ENCODE assay signal across 22 mouse cellular contexts in the genomic region with DNA sequence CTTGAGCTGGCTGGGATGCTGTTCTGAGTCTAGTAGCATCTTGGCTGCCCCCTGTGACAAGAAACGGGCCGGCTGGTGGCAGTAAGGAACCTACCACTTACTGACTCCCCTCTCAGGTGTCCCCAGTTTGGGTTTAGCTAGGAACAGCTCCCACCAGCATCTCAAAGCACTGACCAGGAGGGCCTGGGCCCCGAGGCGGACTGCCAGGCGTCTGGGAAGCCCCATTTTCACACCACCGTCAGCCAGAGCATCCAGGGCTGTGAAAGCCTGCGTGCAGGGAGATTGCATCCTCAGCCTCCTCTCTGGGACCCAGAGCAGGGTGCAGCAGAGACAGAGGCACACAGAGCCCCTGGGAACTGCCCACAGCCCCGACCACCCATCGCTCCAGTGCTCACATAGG. TPM values are rescaled to one million over a fixed set of nuclear protein-coding genes. Genes with fewer than 3 reads are reported as not detected.
DNase-seq lines count a peak whose midpoint lies in the region; ATAC-seq and TF ChIP-seq lines count a peak whose summit lies in the region.
"Had no signal": no experiment of that assay in that cellular context is flagged by ENCODE, and none has a peak within 500 bp of the region (broad histone marks: within the 10 kb centered on the region; RNA-seq: fewer than 3 reads in every experiment).

No protein-coding gene starts in this region.

- H3K27me3 ChIP-seq in forebrain, embryonic 16.5 days (replicated peaks; ENCODE audit: control insufficient read depth, insufficient read depth, low read length) = no peaks in the 10 kb centered on the region
- no peaks in the 10 kb centered on the region for H3K27me3 ChIP-seq in forebrain, embryonic 14.5 days (replicated peaks; ENCODE audit: control insufficient read depth, insufficient read depth, low read length)
- 0 out of 2 replicates have a peak, but pooled peaks cover 4% of the 10 kb centered on the region for H3K27me3 ChIP-seq in lung, embryonic 14.5 days (ENCODE audit: insufficient read depth, low read length)
- H3K27me3 ChIP-seq: CH12.LX; stomach, embryonic 15.5 days had no signal

- H3K27ac ChIP-seq in forebrain, embryonic 16.5 days (ENCODE audit: low read length) = no peak overlapping the region
- no peak overlapping the region for H3K27ac ChIP-seq in forebrain, embryonic 14.5 days (ENCODE audit: low read depth, low read length)
- no peak overlapping the region for H3K27ac ChIP-seq in lung, embryonic 14.5 days (ENCODE audit: low read depth)
- H3K27ac ChIP-seq in left cerebral cortex, adult 2 months = no peak overlapping the region
- H3K27ac ChIP-seq: liver, embryonic 14.5 days; stomach, embryonic 15.5 days had no signal

- ATAC-seq in forebrain, embryonic 16.5 days = no peak
- ATAC-seq in forebrain, embryonic 14.5 days = no peak
- ATAC-seq in lung, embryonic 14.5 days (ENCODE audit: insufficient read depth) = no peak
- ATAC-seq: lung, postnatal 0 days had no signal

- H3K9ac ChIP-seq in forebrain, embryonic 16.5 days (replicated peaks; ENCODE audit: low read depth, low read length) = 0 out of 2 replicates have a peak overlapping the region, but pooled peaks have one; percentile 13
- H3K9ac ChIP-seq in forebrain, embryonic 14.5 days (ENCODE audit: low read length) = no peak overlapping the region
- 0 out of 2 replicates have a peak overlapping the region, but pooled peaks have one; percentile 13 for H3K9ac ChIP-seq in lung, embryonic 14.5 days
- H3K9ac ChIP-seq: liver, embryonic 14.5 days; stomach, embryonic 15.5 days had no signal

- no peak for TF ChIP-seq CTCF in lung, embryonic 14.5 days (IDR thresholded peaks at IDR 0.05; ENCODE audit: low read depth)
- no peak for TF ChIP-seq CTCF in left cerebral cortex, adult 2 months (IDR thresholded peaks at IDR 0.05)

- DNase-seq in forebrain, embryonic 14.5 days (ENCODE audit: low spot score) = no peak
- no peak for DNase-seq in lung, embryonic 14.5 days
- DNase-seq in lung, postnatal 25 days (ENCODE audit: low spot score) = no peak
- DNase-seq in testis, postnatal 10 days (ENCODE audit: low spot score) = peak; percentile 38
- no peak for DNase-seq in testis, postnatal 14 days (ENCODE audit: low spot score)
- no peak for DNase-seq in left cerebral cortex, adult 2 months (ENCODE audit: extremely low spot score in 1 of 2, low spot score in 2 of 2)
- DNase-seq: adrenal gland, postnatal 10 days; cerebellum, adult 18-20 months; cerebellum, postnatal 36 days; layer of hippocampus, postnatal 36 days; right cerebral cortex, postnatal 14 days; thymus, postnatal 36 days had no signal

- intact Hi-C loops in left cerebral cortex, adult 2 months (cut with DNase I) = no loop called here

- H3K4me3 ChIP-seq in forebrain, embryonic 16.5 days (replicated peaks; ENCODE audit: low read length) = no peak overlapping the region
- H3K4me3 ChIP-seq in forebrain, embryonic 14.5 days (ENCODE audit: low read depth, low read length) = no peak overlapping the region
- H3K4me3 ChIP-seq in lung, embryonic 14.5 days (ENCODE audit: low read depth, low read length) = no peak overlapping the region
- no peak overlapping the region for H3K4me3 ChIP-seq in left cerebral cortex, adult 2 months
- H3K4me3 ChIP-seq: stomach, embryonic 15.5 days had no signal

- 66% methylated on average over 9 of the region's 9 CpGs for WGBS in forebrain, embryonic 16.5 days
- WGBS in forebrain, embryonic 14.5 days = 63% methylated on average over 9 of the region's 9 CpGs
- 59% methylated on average over 9 of the region's 9 CpGs for WGBS in lung, embryonic 14.5 days

- H3K36me3 ChIP-seq in forebrain, embryonic 16.5 days (ENCODE audit: control insufficient read depth, insufficient read depth) = no peaks in the 10 kb centered on the region
- H3K36me3 ChIP-seq in forebrain, embryonic 14.5 days (ENCODE audit: control insufficient read depth, insufficient read depth, low read length) = no peaks in the 10 kb centered on the region
- no peaks in the 10 kb centered on the region for H3K36me3 ChIP-seq in lung, embryonic 14.5 days (ENCODE audit: insufficient read depth)
- H3K36me3 ChIP-seq: stomach, embryonic 15.5 days had no signal

- no peak overlapping the region for H3K4me2 ChIP-seq in forebrain, embryonic 16.5 days (ENCODE audit: low read length)
- H3K4me2 ChIP-seq in forebrain, embryonic 14.5 days (ENCODE audit: low read length) = no peak overlapping the region
- H3K4me2 ChIP-seq in lung, embryonic 14.5 days = no peak overlapping the region
- H3K4me2 ChIP-seq: heart, embryonic 11.5 days; stomach, embryonic 15.5 days had no signal

- H3K9me3 ChIP-seq in forebrain, embryonic 16.5 days (ENCODE audit: control insufficient read depth, low read length) = no peaks in the 10 kb centered on the region
- no peaks in the 10 kb centered on the region for H3K9me3 ChIP-seq in forebrain, embryonic 14.5 days (replicated peaks; ENCODE audit: control insufficient read depth, low read length)
- H3K9me3 ChIP-seq in lung, embryonic 14.5 days (ENCODE audit: low read depth, low read length) = no peaks in the 10 kb centered on the region
- H3K9me3 ChIP-seq: stomach, embryonic 15.5 days had no signal

- H3K4me1 ChIP-seq in forebrain, embryonic 16.5 days (replicated peaks; ENCODE audit: control insufficient read depth, insufficient read depth, low read length) = peaks cover 12% of the 10 kb centered on the region
- H3K4me1 ChIP-seq in forebrain, embryonic 14.5 days (ENCODE audit: control insufficient read depth, insufficient read depth, low read length) = peaks cover 8% of the 10 kb centered on the region
- H3K4me1 ChIP-seq in lung, embryonic 14.5 days (ENCODE audit: insufficient read depth) = peaks cover 5% of the 10 kb centered on the region; the same call in 1 of the 2 replicates

RNA-seq across cellular contexts. Expression of gene Pycr1, which starts 2.3 kb away (rescaled TPM):
- polyA plus RNA-seq in forebrain, embryonic 16.5 days (2015; fragmentation: Nextera tagmentation; extraction: Ambion mirVana) = 34.9 and 36.5 TPM in 2 replicates
- polyA plus RNA-seq in forebrain, embryonic 14.5 days (2014; fragmentation: Nextera tagmentation; extraction: Ambion mirVana) = 33.6 and 33.9 TPM in 2 replicates
- 29.0 and 29.8 TPM in 2 replicates for polyA plus RNA-seq in lung, embryonic 14.5 days (2014; fragmentation: Nextera tagmentation; extraction: Ambion mirVana)
- total RNA-seq in left cerebral cortex, adult 2 months (2021) = 1 to 10 TPM; 2.4 to 3.1 TPM

RNA-seq across cellular contexts. Expression of gene Myadml2, which starts 6.7 kb away (rescaled TPM):
- 0.75 TPM in 1 of 2 replicates, not detected in the other for polyA plus RNA-seq in forebrain, embryonic 16.5 days (2015; fragmentation: Nextera tagmentation; extraction: Ambion mirVana)
- polyA plus RNA-seq in forebrain, embryonic 14.5 days (2014; fragmentation: Nextera tagmentation; extraction: Ambion mirVana) = 0.38 and 0.48 TPM in 2 replicates
- polyA plus RNA-seq in lung, embryonic 14.5 days (2014; fragmentation: Nextera tagmentation; extraction: Ambion mirVana) = 1.1 TPM in 1 of 2 replicates, not detected in the other
- total RNA-seq in left cerebral cortex, adult 2 months (2021) = 1 to 10 TPM; 6.9 to 8.8 TPM
- total RNA-seq: hematopoietic stem cell, adult 5-6 weeks had no signal
- polyA plus RNA-seq: intestine, embryonic 14.5 days; kidney, embryonic 14.5 days; lung, postnatal 0 days had no signal

RNA-seq across cellular contexts. Expression of gene Mafg, which starts 7.9 kb away (rescaled TPM):
- polyA plus RNA-seq in forebrain, embryonic 16.5 days (2015; fragmentation: Nextera tagmentation; extraction: Ambion mirVana) = 39.9 and 40.1 TPM in 2 replicates
- 20.0 and 23.6 TPM in 2 replicates for polyA plus RNA-seq in forebrain, embryonic 14.5 days (2014; fragmentation: Nextera tagmentation; extraction: Ambion mirVana)
- 25.3 and 28.6 TPM in 2 replicates for polyA plus RNA-seq in lung, embryonic 14.5 days (2014; fragmentation: Nextera tagmentation; extraction: Ambion mirVana)
- 100 to 1,000 TPM; 104 to 107 TPM for total RNA-seq in left cerebral cortex, adult 2 months (2021)

RNA-seq across cellular contexts. Expression of gene Sirt7, which starts 16.2 kb away (rescaled TPM):
- polyA plus RNA-seq in forebrain, embryonic 16.5 days (2015; fragmentation: Nextera tagmentation; extraction: Ambion mirVana) = 50.2 and 50.6 TPM in 2 replicates
- 30.4 and 40.8 TPM in 2 replicates for polyA plus RNA-seq in forebrain, embryonic 14.5 days (2014; fragmentation: Nextera tagmentation; extraction: Ambion mirVana)
- 26.1 and 33.1 TPM in 2 replicates for polyA plus RNA-seq in lung, embryonic 14.5 days (2014; fragmentation: Nextera tagmentation; extraction: Ambion mirVana)
- total RNA-seq in left cerebral cortex, adult 2 months (2021) = 10 to 100 TPM; 43.2 to 45.3 TPM

RNA-seq across cellular contexts. Expression of gene Notum, which starts 19.7 kb away (rescaled TPM):
- 0.67 and 0.77 TPM in 2 replicates for polyA plus RNA-seq in forebrain, embryonic 16.5 days (2015; fragmentation: Nextera tagmentation; extraction: Ambion mirVana)
- 0.36 and 0.61 TPM in 2 replicates for polyA plus RNA-seq in forebrain, embryonic 14.5 days (2014; fragmentation: Nextera tagmentation; extraction: Ambion mirVana)
- 3.9 and 5.3 TPM in 2 replicates for polyA plus RNA-seq in lung, embryonic 14.5 days (2014; fragmentation: Nextera tagmentation; extraction: Ambion mirVana)
- 1 to 10 TPM; 4.0 to 7.2 TPM for total RNA-seq in left cerebral cortex, adult 2 months (2021)
- total RNA-seq: CH12.LX; hematopoietic stem cell, adult 5-6 weeks; megakaryocyte-erythroid progenitor cell, adult 5-6 weeks had no signal
